27 mouse cellular contexts compared by ENCODE assay signal in genomic region chr11:67536413-67536812, GRCm38 (mm10).
DNase-seq lines count a peak whose midpoint lies in the region; ATAC-seq and TF ChIP-seq lines count a peak whose summit lies in the region.
"Had no signal": no experiment of that assay in that cellular context is flagged by ENCODE, and none has a peak within 500 bp of the region (broad histone marks: within the 10 kb centered on the region; RNA-seq: fewer than 3 reads in every experiment).

No protein-coding gene starts in this region.

- H3K36me3 ChIP-seq in heart, embryonic 15.5 days, result no peaks in the 10 kb centered on the region
- H3K36me3 ChIP-seq in liver, adult 2 months (ENCODE audit: control insufficient read depth, insufficient read depth, low read length), result no peaks in the 10 kb centered on the region
- no peaks in the 10 kb centered on the region for H3K36me3 ChIP-seq in midbrain, embryonic 11.5 days (ENCODE audit: control insufficient read depth, insufficient read depth, low read length)
- H3K36me3 ChIP-seq in midbrain, embryonic 14.5 days (ENCODE audit: control insufficient read depth, insufficient read depth, low read length), result no peaks in the 10 kb centered on the region
- H3K36me3 ChIP-seq: embryonic facial prominence, embryonic 15.5 days; forebrain, embryonic 10.5 days; hindbrain, embryonic 12.5 days had no signal

- no peak for TF ChIP-seq POLR2A in liver, adult 2 months (IDR thresholded peaks at IDR 0.05; ENCODE audit: extremely low read depth, insufficient read depth, low read length)

- TF ChIP-seq CTCF in liver, adult 2 months (IDR thresholded peaks at IDR 0.05; ENCODE audit: low read depth, low read length), result no peak

- H3K79me2 ChIP-seq in liver, adult 2 months (ENCODE audit: control insufficient read depth, insufficient read depth, low read length), result no peaks in the 10 kb centered on the region

- H3K9ac ChIP-seq in heart, embryonic 15.5 days, result no peak overlapping the region
- H3K9ac ChIP-seq in liver, adult 2 months (ENCODE audit: low read depth, low read length), result no peak overlapping the region
- H3K9ac ChIP-seq in midbrain, embryonic 11.5 days (ENCODE audit: low read length), result no peak overlapping the region
- no peak overlapping the region for H3K9ac ChIP-seq in midbrain, embryonic 14.5 days (replicated peaks; ENCODE audit: low read length)
- H3K9ac ChIP-seq: embryonic facial prominence, embryonic 15.5 days; hindbrain, embryonic 12.5 days had no signal

- peak; percentile 68 for DNase-seq in adrenal gland, adult 2 months
- DNase-seq in adrenal gland, postnatal 4 days (ENCODE audit: low spot score in 2 of 2), result no peak
- DNase-seq in heart, adult 8-10 months (ENCODE audit: low spot score), result no peak
- DNase-seq in liver, adult 2 months (ENCODE audit: extremely low read depth, low read depth, low spot score), result peak; percentile 65
- DNase-seq in liver, result no peak
- peak; percentile 31 for DNase-seq in midbrain, embryonic 11.5 days (ENCODE audit: low spot score, missing footprints)
- no peak for DNase-seq in midbrain, embryonic 14.5 days
- DNase-seq: cerebellum, adult 11 months; cerebellum, adult 8-10 months; cerebellum, postnatal 14 days; embryo, embryonic 11 days; gastrocnemius, adult 2 months; gastrocnemius, postnatal 25 days; heart, postnatal 4 days had no signal

- no peak for ATAC-seq in heart, embryonic 15.5 days (replicated peaks; ENCODE audit: insufficient number of reproducible peaks, insufficient read depth, low FRiP score, low read depth)
- no peak for ATAC-seq in midbrain, embryonic 11.5 days (ENCODE audit: low FRiP score)
- ATAC-seq in midbrain, embryonic 14.5 days (ENCODE audit: low FRiP score, low TSS enrichment), result no peak
- ATAC-seq: activated CD4-positive, CD25-positive, alpha-beta regulatory T cell, adult 4 months; forebrain, embryonic 14.5 days; hindbrain, embryonic 16.5 days; inflammation-experienced regulatory T-cells, adult 6 months; intestine, postnatal 0 days; Patski had no signal

- no peak overlapping the region for H3K4me2 ChIP-seq in heart, embryonic 15.5 days
- no peak overlapping the region for H3K4me2 ChIP-seq in midbrain, embryonic 11.5 days
- no peak overlapping the region for H3K4me2 ChIP-seq in midbrain, embryonic 14.5 days (ENCODE audit: low read length)
- H3K4me2 ChIP-seq: embryonic facial prominence, embryonic 15.5 days; heart, embryonic 11.5 days; hindbrain, embryonic 12.5 days had no signal

- H3K4me1 ChIP-seq in heart, embryonic 15.5 days (replicated peaks), result peaks cover 23% of the 10 kb centered on the region
- H3K4me1 ChIP-seq in liver, adult 2 months (ENCODE audit: control insufficient read depth, insufficient read depth, low read length), result peaks cover 19% of the 10 kb centered on the region
- no peaks in the 10 kb centered on the region for H3K4me1 ChIP-seq in midbrain, embryonic 11.5 days (ENCODE audit: control insufficient read depth, insufficient read depth, low read length)
- H3K4me1 ChIP-seq in midbrain, embryonic 14.5 days (ENCODE audit: control insufficient read depth, insufficient read depth, low read length), result no peaks in the 10 kb centered on the region
- H3K4me1 ChIP-seq: forebrain, embryonic 10.5 days; hindbrain, embryonic 12.5 days had no signal

- WGBS in heart, embryonic 15.5 days, result 45% methylated on average over 1 of the region's 1 CpGs
- 63% methylated on average over 1 of the region's 1 CpGs for WGBS in liver, adult 2 months
- 76% methylated on average over 1 of the region's 1 CpGs for WGBS in midbrain, embryonic 11.5 days
- WGBS in midbrain, embryonic 14.5 days, result 74% methylated on average over 1 of the region's 1 CpGs

- H3K4me3 ChIP-seq in heart, embryonic 15.5 days, result no peak overlapping the region
- H3K4me3 ChIP-seq in liver, adult 2 months (ENCODE audit: insufficient read depth, low read depth, low read length), result no peak overlapping the region
- no peak overlapping the region for H3K4me3 ChIP-seq in midbrain, embryonic 11.5 days (ENCODE audit: low read depth, low read length)
- no peak overlapping the region for H3K4me3 ChIP-seq in midbrain, embryonic 14.5 days (replicated peaks; ENCODE audit: low read depth, low read length)
- H3K4me3 ChIP-seq: embryonic facial prominence, embryonic 15.5 days; erythroblast, embryonic 14.5 days; forebrain, embryonic 10.5 days; gastrocnemius, adult 2 months; hindbrain, embryonic 12.5 days had no signal

- no peaks in the 10 kb centered on the region for H3K9me3 ChIP-seq in heart, embryonic 15.5 days (replicated peaks)
- no peaks in the 10 kb centered on the region for H3K9me3 ChIP-seq in midbrain, embryonic 11.5 days (ENCODE audit: control insufficient read depth, low read length)
- H3K9me3 ChIP-seq in midbrain, embryonic 14.5 days (ENCODE audit: control insufficient read depth, low read length), result no peaks in the 10 kb centered on the region
- H3K9me3 ChIP-seq: embryonic facial prominence, embryonic 15.5 days; forebrain, embryonic 10.5 days; hindbrain, embryonic 12.5 days had no signal

- H3K27ac ChIP-seq in heart, embryonic 15.5 days, result 0 out of 2 replicates have a peak overlapping the region, but pooled peaks have one; percentile 34
- H3K27ac ChIP-seq in liver, adult 2 months (replicated peaks; ENCODE audit: insufficient read depth, low read depth, low read length), result no peak overlapping the region
- no peak overlapping the region for H3K27ac ChIP-seq in midbrain, embryonic 11.5 days (ENCODE audit: low read depth, low read length)
- H3K27ac ChIP-seq in midbrain, embryonic 14.5 days (replicated peaks; ENCODE audit: low read depth, low read length), result no peak overlapping the region
- H3K27ac ChIP-seq: embryonic facial prominence, embryonic 15.5 days; forebrain, embryonic 10.5 days; gastrocnemius, adult 2 months; hindbrain, embryonic 12.5 days had no signal

- no peaks in the 10 kb centered on the region for H3K27me3 ChIP-seq in heart, embryonic 15.5 days
- no peaks in the 10 kb centered on the region for H3K27me3 ChIP-seq in liver, adult 2 months (ENCODE audit: control insufficient read depth, insufficient read depth, low read length)
- no peaks in the 10 kb centered on the region for H3K27me3 ChIP-seq in midbrain, embryonic 11.5 days (ENCODE audit: control insufficient read depth, insufficient read depth, low read length)
- H3K27me3 ChIP-seq in midbrain, embryonic 14.5 days (ENCODE audit: control insufficient read depth, insufficient read depth, low read length), result no peaks in the 10 kb centered on the region
- H3K27me3 ChIP-seq: CH12.LX; embryonic facial prominence, embryonic 15.5 days; hindbrain, embryonic 12.5 days; Patski had no signal

Comparison
In these comparisons a context has a peak if more than half of its experiments do, and no peak if none do; other contexts are left out.
1. DNase-seq: peak in adrenal gland, adult 2 months (single experiment), liver, adult 2 months (single experiment) and midbrain, embryonic 11.5 days (single experiment); none in adrenal gland, postnatal 4 days (0 of 2), heart, adult 8-10 months (single experiment), liver (single experiment) and midbrain, embryonic 14.5 days (single experiment).